Mouse (Mus musculus) heart, adult 2 months (tissue): ENCODE data around the gene Vwa1. TPM values are rescaled to one million over a fixed set of nuclear protein-coding genes. Genes with fewer than 3 reads are reported as not detected.

Experiments used
- DNase-seq, 2 experiments: peaks; one replicate each; pipeline ENCODE4 v3.0.0; 2021
- H3K27ac ChIP-seq: fragments of 200-600 bp; 2 replicates; pipeline ENCODE4 v1.8.1; 2022
- H3K27me3 ChIP-seq: fragments of 200-500 bp; 2 replicates; pipeline ENCODE4 v1.6.1; 2012; ENCODE audit warnings: mild to moderate bottlenecking, low read length, inconsistent platforms, mixed read lengths; ENCODE audit not compliant: control insufficient read depth, insufficient read depth
- H3K36me3 ChIP-seq: fragments of 200-500 bp; 2 replicates; pipeline ENCODE4 v1.6.1; 2012; ENCODE audit warnings: low read length, inconsistent platforms; ENCODE audit not compliant: control insufficient read depth, insufficient read depth
- H3K4me1 ChIP-seq: fragments of 200-500 bp; 2 replicates; pipeline ENCODE4 v1.6.1; 2011; ENCODE audit warnings: low read length; ENCODE audit not compliant: control insufficient read depth, insufficient read depth
- H3K4me3 ChIP-seq: fragments of 200-600 bp; 2 replicates; pipeline ENCODE4 v1.8.1; 2022
- H3K79me2 ChIP-seq: fragments of 200-500 bp; replicated peaks from 2 replicates; pipeline ENCODE4 v1.6.1; 2012; ENCODE audit warnings: mild to moderate bottlenecking, inconsistent platforms, low read length, moderate library complexity, mixed read lengths; ENCODE audit not compliant: control insufficient read depth, insufficient read depth
- H3K9ac ChIP-seq: fragments of 200-500 bp; 2 replicates; pipeline ENCODE4 v1.6.1; 2012; ENCODE audit warnings: low read depth, mild to moderate bottlenecking, control low read depth, inconsistent platforms, low read length, mixed read lengths
- CTCF ChIP-seq: fragments of 200-600 bp; IDR thresholded peaks from 2 replicates; pipeline ENCODE4 v1.8.1; 2022; ENCODE audit warnings: antibody characterized with exemption, mild to moderate bottlenecking, moderate library complexity
- EP300 ChIP-seq: fragments of 200-500 bp; IDR thresholded peaks from 2 replicates; pipeline ENCODE4 v1.6.1; 2011; ENCODE audit warnings: low read depth, low read length, control low read depth; ENCODE audit not compliant: insufficient read depth
- POLR2A ChIP-seq: fragments of 200-500 bp; IDR thresholded peaks from 2 replicates; pipeline ENCODE4 v1.6.1; 2011; ENCODE audit warnings: mild to moderate bottlenecking, low read depth, low read length, control low read depth; ENCODE audit not compliant: insufficient read depth
- WGBS: fragments of 180-500 bp; shearing (Covaris S2); methylation state at CpG from one replicate; pipeline ENCODE4 v1.1.7; 2018; 5-methylcytosine and 5-hydroxymethylcytosine counted together
- intact Hi-C: fragments of 180-260 bp; cut with DNase I; formaldehyde crosslinking; loops from one replicate; pipeline ENCODE4 v1.15.1; 2025
- polyA plus RNA-seq: library from polyadenylated mRNA; depleted of rRNA; stranded (reverse); fragments of >200 nt; gene quantifications from 2 replicates; pipeline ENCODE4 v1.2.3, GENCODE M21; 2012
- total RNA-seq, 2 experiments: library from RNA; stranded (reverse); gene quantifications; 2 replicates each; pipeline ENCODE4 v1.2.3; 2021

Vwa1 gene
- total and polyA plus RNA-seq, 3 experiments = 6.4 to 14.4 (median 9.8) TPM

- no peak for TF ChIP-seq POLR2A
- TF ChIP-seq CTCF = no peak
- TF ChIP-seq EP300 = no peak
- Histone ChIP-seq H3K27me3 (no peaks in the 10 kb centered on the region), H3K4me3 (no peak overlapping the region), H3K9ac (no peak overlapping the region), H3K79me2 (no peaks in the 10 kb centered on the region), H3K36me3 (no peaks in the 10 kb centered on the region), H3K27ac (peak overlapping the region; percentile 74), H3K4me1 (peaks cover 30% of the 10 kb centered on the region)
- DNase-seq = no peak
- intact Hi-C loops = no loop called here
- 57% methylated on average over 2 of the region's 2 CpGs for WGBS
These were observed 2.3 kb upstream of the Vwa1 start for GRCm38 (mm10) chr4:155776704-155777335.

DNA sequence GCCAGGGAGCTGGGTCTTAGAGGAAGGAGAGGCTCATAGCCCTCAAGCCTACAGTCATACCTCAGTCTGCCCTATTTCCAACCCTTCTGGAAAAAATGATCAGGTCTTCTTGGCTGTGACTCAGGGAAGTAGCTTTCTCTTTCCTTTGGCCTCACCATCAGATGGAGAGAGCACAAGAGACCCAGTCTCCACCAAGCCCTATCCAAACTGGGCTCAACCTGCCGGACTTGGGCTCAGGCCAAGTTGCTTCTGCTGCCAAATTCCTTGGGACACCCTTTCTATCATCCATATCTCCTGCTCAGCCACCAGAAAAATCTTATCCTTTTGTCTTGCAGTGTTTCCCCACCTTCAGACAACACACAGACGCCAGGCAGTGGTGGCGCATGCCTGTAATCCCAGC is 1.4 kb upstream of the Vwa1 start:
- no peak overlapping the region for H3K9ac ChIP-seq
- no peak for TF ChIP-seq POLR2A
- TF ChIP-seq EP300 = no peak
- TF ChIP-seq CTCF = no peak
- H3K27me3 ChIP-seq = no peaks in the 10 kb centered on the region
- WGBS = 40% methylated on average over 3 of the region's 3 CpGs
- H3K27ac ChIP-seq = peak overlapping the region; percentile 85
- DNase-seq = peak; percentile 53 to 65
- intact Hi-C loops = no loop called here
- H3K79me2 ChIP-seq = no peaks in the 10 kb centered on the region
- H3K4me1 ChIP-seq = peaks cover 27% of the 10 kb centered on the region
- no peaks in the 10 kb centered on the region for H3K36me3 ChIP-seq
- no peak overlapping the region for H3K4me3 ChIP-seq

DNA sequence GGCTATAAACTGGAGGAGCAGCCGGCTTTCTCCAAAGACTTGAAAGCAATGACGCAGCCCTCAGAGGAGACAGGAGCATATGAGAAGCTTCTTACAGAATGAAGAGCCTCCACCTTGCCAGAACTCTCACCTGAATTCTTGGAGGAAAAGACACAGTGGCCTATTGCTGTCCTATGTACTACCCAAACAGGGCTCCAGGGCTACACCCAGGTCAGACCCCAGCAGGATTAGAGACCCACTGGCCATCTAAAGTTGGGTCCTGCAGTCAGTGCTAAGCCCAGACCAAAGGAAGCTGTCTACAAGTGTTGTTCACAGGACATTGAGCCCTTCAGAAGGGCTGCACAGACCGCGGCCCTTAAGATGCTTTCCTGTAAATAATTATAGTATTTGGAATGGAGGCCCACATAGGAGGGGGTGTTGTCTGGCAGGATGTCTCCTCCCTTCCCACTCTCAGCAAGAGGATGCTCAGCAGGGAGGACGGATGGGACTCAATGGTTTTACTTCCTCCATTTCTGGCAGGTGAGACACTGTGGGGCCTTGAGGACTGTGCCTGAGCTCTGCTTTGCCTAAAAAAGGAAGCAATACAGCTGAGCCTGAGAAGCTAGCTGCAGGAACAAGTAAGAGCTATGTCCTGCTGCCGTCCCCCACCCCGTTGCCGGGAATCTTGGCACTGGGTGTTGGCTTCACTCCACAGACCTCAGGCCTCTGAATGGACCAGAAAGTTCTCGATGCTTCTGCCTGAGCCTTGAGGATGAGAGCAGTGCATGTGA is 658 bp upstream of the Vwa1 start:
- Histone ChIP-seq H3K27me3 (no peaks in the 10 kb centered on the region), H3K9ac (no peak overlapping the region), H3K4me3 (peak overlapping the region; percentile 58), H3K79me2 (no peaks in the 10 kb centered on the region), H3K4me1 (peaks cover 23% of the 10 kb centered on the region), H3K36me3 (no peaks in the 10 kb centered on the region), H3K27ac (peak overlapping the region; percentile 85)
- peak; percentile 84 for DNase-seq
- 10% methylated on average over 9 of the region's 9 CpGs for WGBS
- intact Hi-C loops = no loop called here
- TF ChIP-seq CTCF = no peak
- peak; percentile 95 for TF ChIP-seq EP300
- peak; percentile 39; the same call in 1 of the 2 replicates for TF ChIP-seq POLR2A

DNA sequence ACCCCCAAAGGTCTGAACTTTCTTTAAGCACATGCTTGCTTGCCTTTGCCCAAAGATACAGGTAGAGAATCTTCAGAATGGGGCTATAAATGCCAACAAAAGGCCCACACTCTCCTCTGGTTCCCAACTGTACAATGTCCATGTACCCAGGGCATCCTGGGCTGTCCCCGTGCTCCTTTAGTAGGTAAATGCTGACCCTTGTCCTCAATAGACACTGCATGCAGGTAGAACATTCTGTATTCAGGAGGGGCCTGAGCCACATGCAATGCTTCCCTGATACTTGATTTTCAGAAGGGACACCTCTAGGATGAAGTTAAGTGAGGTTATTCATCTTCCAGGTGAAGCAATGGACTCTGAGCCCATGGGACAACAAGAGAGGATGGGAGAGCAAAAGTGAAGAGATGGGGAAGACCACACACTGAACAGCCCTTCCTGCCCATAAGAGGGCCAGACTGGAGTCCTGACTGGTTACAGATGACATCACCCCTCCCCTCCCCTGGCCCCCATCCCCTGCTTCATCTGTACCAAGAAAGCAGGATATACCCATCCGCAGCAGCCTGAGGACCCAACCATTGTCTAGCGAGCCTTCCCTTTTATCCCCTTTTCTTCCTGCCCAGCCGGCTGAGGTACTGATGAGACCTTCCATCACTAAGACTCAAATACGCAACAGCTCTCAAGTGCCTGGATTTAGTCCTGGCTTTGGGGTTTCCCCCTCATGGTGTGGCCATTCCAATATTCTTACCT is 991 bp downstream of the Vwa1 start:
- TF ChIP-seq CTCF (no peak), EP300 (no peak), POLR2A (no peak)
- no peaks in the 10 kb centered on the region for H3K79me2 ChIP-seq
- peak overlapping the region; percentile 58 for H3K4me3 ChIP-seq
- H3K9ac ChIP-seq = no peak overlapping the region
- no peaks in the 10 kb centered on the region for H3K27me3 ChIP-seq
- intact Hi-C loops = no loop called here
- WGBS = 41% methylated on average over 5 of the region's 5 CpGs
- no peaks in the 10 kb centered on the region for H3K36me3 ChIP-seq
- H3K27ac ChIP-seq = peak overlapping the region; percentile 85
- H3K4me1 ChIP-seq = peaks cover 23% of the 10 kb centered on the region
- DNase-seq = no peak

- Histone ChIP-seq H3K79me2 (no peaks in the 10 kb centered on the region), H3K9ac (no peak overlapping the region), H3K4me1 (peaks cover 22% of the 10 kb centered on the region), H3K36me3 (no peaks in the 10 kb centered on the region), H3K27ac (no peak overlapping the region), H3K4me3 (no peak overlapping the region), H3K27me3 (no peaks in the 10 kb centered on the region)
- DNase-seq = no peak
- intact Hi-C loops = no loop called here
- WGBS = 86% methylated on average over 13 of the region's 13 CpGs
- no peak for TF ChIP-seq EP300
- TF ChIP-seq POLR2A = no peak
- no peak for TF ChIP-seq CTCF
These were observed 1.7 kb downstream of the Vwa1 start for GRCm38 (mm10) chr4:155772786-155773185.
